Mouse (Mus musculus) liver, adult 2 months (tissue): Measurements from ENCODE around the gene Lexm. TPM values are rescaled to one million over a fixed set of nuclear protein-coding genes. Genes with fewer than 3 reads are reported as not detected.

Source experiments
- DNase-seq: peaks from one replicate; pipeline ENCODE4 v3.0.0-alpha.2; 2011; ENCODE audit warnings: low read depth, low spot score; ENCODE audit errors: extremely low read depth
- H3K27ac ChIP-seq: fragments of 200-500 bp; replicated peaks from 2 replicates; pipeline ENCODE4 v1.5.1; 2012; ENCODE audit warnings: low read depth, mild to moderate bottlenecking, control low read depth, inconsistent platforms, low read length; ENCODE audit not compliant: insufficient read depth
- H3K27me3 ChIP-seq: fragments of 200-500 bp; 2 replicates; pipeline ENCODE4 v1.6.1; 2012; ENCODE audit warnings: mild to moderate bottlenecking, moderate library complexity, low read length, inconsistent platforms; ENCODE audit not compliant: control insufficient read depth, insufficient read depth
- H3K36me3 ChIP-seq: fragments of 200-500 bp; 2 replicates; pipeline ENCODE4 v1.6.1; 2012; ENCODE audit warnings: low read length, inconsistent platforms; ENCODE audit not compliant: control insufficient read depth, insufficient read depth
- H3K4me1 ChIP-seq: fragments of 200-500 bp; 2 replicates; pipeline ENCODE4 v1.6.1; 2011; ENCODE audit warnings: low read length; ENCODE audit not compliant: control insufficient read depth, insufficient read depth
- H3K4me3 ChIP-seq: fragments of 200-500 bp; 2 replicates; pipeline ENCODE4 v1.5.1; 2011; ENCODE audit warnings: low read depth, mild to moderate bottlenecking, control low read depth, low read length, moderate library complexity; ENCODE audit not compliant: insufficient read depth
- H3K79me2 ChIP-seq: fragments of 200-500 bp; 2 replicates; pipeline ENCODE4 v1.6.1; 2012; ENCODE audit warnings: inconsistent platforms, mild to moderate bottlenecking, low read length, moderate library complexity; ENCODE audit not compliant: control insufficient read depth, insufficient read depth
- H3K9ac ChIP-seq: fragments of 200-500 bp; 2 replicates; pipeline ENCODE4 v1.6.1; 2012; ENCODE audit warnings: low read depth, mild to moderate bottlenecking, control low read depth, inconsistent platforms, low read length
- CTCF ChIP-seq: fragments of 200-500 bp; IDR thresholded peaks from 2 replicates; pipeline ENCODE4 v1.5.1; 2011; ENCODE audit warnings: low read depth, low read length, control low read depth
- POLR2A ChIP-seq: fragments of 200-500 bp; IDR thresholded peaks from 2 replicates; pipeline ENCODE4 v1.6.1; 2011; ENCODE audit warnings: low read length, control low read depth; ENCODE audit not compliant: insufficient read depth; ENCODE audit errors: extremely low read depth
- whole genome bisulfite sequencing: fragments of 180-500 bp; shearing (Covaris S2); methylation state at CpG from one replicate; pipeline ENCODE4 v1.1.7; 2018; 5-methylcytosine and 5-hydroxymethylcytosine counted together
- polyA plus RNA-seq: library from polyadenylated mRNA; depleted of rRNA; stranded (reverse); fragments of >200 nt; gene quantifications from 2 replicates; pipeline ENCODE4 v1.2.3, GENCODE M21; 2012; rRNA removed
- total RNA-seq: library from RNA; depleted of rRNA; stranded (reverse); fragments of >200 nt; gene quantifications from 2 replicates; pipeline ENCODE4 v1.2.3, GENCODE M21; 2014; rRNA removed

The Lexm gene
- total and polyA plus RNA-seq, 2 experiments: not detected

- H3K9ac ChIP-seq: no peak overlapping the region
- H3K79me2 ChIP-seq: no peaks in the 10 kb centered on the region
- H3K36me3 ChIP-seq: no peaks in the 10 kb centered on the region
- TF ChIP-seq CTCF (no peak), POLR2A (no peak)
- H3K4me3 ChIP-seq: no peak overlapping the region
- 46% methylated on average over 3 of the region's 3 CpGs for WGBS
- peaks cover 20% of the 10 kb centered on the region; the same call in 1 of the 2 replicates for H3K4me1 ChIP-seq
- H3K27me3 ChIP-seq: no peaks in the 10 kb centered on the region
- no peak for DNase-seq
- no peak overlapping the region for H3K27ac ChIP-seq
Measured at GRCm38 (mm10) chr4:106541491-106541890, 75.5 kb downstream of the Lexm start.

Other genes with a start within 250 kb of the Lexm start
- 35.9 and 55.0 TPM in 2 replicates for gene Pcsk9, start 152.9 kb downstream of the Lexm start, total RNA-seq
- gene Pcsk9, start 152.9 kb downstream of the Lexm start, polyA plus RNA-seq: 60.8 and 88.2 TPM in 2 replicates
- not detected in 2 replicates for gene Bsnd, start 125.0 kb downstream of the Lexm start, total RNA-seq
- not detected in 2 replicates for gene Bsnd, start 125.0 kb downstream of the Lexm start, polyA plus RNA-seq
- gene Dhcr24, start 56.2 kb downstream of the Lexm start, total RNA-seq: 253 and 456 TPM in 2 replicates
- gene Dhcr24, start 56.2 kb downstream of the Lexm start, polyA plus RNA-seq: 676 and 851 TPM in 2 replicates
- 0.09 TPM in 1 of 2 replicates, not detected in the other for gene Ttc22, start 5.2 kb upstream of the Lexm start, total RNA-seq
- gene Ttc22, start 5.2 kb upstream of the Lexm start, polyA plus RNA-seq: not detected in 2 replicates
- gene Pars2, start 33.8 kb upstream of the Lexm start, total RNA-seq: 2.5 and 4.6 TPM in 2 replicates
- 4.1 and 5.4 TPM in 2 replicates for gene Pars2, start 33.8 kb upstream of the Lexm start, polyA plus RNA-seq
- gene Ttc4, start 61.7 kb upstream of the Lexm start, total RNA-seq: 22.4 and 23.4 TPM in 2 replicates
- gene Ttc4, start 61.7 kb upstream of the Lexm start, polyA plus RNA-seq: 21.2 and 24.2 TPM in 2 replicates
- under 0.01 and 0.27 TPM in 2 replicates for gene Mroh7, start 113.7 kb upstream of the Lexm start, total RNA-seq
- gene Mroh7, start 113.7 kb upstream of the Lexm start, polyA plus RNA-seq: 0.27 and 0.69 TPM in 2 replicates
- 0.07 TPM in 1 of 2 replicates, not detected in the other for gene Fam151a, start 116.6 kb upstream of the Lexm start, total RNA-seq
- gene Fam151a, start 116.6 kb upstream of the Lexm start, polyA plus RNA-seq: not detected in 2 replicates
- gene Acot11, start 187.8 kb upstream of the Lexm start, total RNA-seq: 1.8 and 4.8 TPM in 2 replicates
- gene Acot11, start 187.8 kb upstream of the Lexm start, polyA plus RNA-seq: 6.3 and 14.3 TPM in 2 replicates